Mouse (Mus musculus): ENCODE measurements around the gene Otop2.

Gene Otop2

GRCm38 (mm10) chr11:115381276-115381675 lies 74.3 kb downstream of the Otop2 start:
- DNase-seq (ENCODE audit: low read depth, low spot score), result no peak
